Mouse (Mus musculus): ENCODE results near the gene Tenm2.

The Tenm2 gene

DNA sequence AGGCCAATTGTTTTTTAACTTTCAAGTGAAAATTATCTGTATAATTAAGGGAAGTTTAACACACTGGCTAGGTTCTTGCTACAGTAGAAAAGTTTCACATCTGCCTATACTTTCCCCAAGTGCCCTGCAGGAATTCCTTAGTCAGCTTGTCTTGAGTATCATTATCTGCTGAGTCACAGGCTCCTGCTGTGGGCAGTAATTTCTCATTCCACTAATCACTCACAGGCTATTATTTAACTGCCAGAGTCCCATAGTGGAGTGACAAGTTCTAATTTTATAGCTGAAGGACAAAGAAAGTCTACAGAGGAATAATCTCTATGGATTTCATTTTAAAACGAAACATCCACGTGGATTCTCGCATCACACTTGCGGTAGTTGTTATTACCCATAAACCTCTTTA, 489.5 kb downstream of the Tenm2 start:
- Histone ChIP-seq H3K27me3 (ENCODE audit: control insufficient read depth, insufficient read depth, low read length, poor library complexity, severe bottlenecking) (no peaks in the 10 kb centered on the region), H3K36me3 (ENCODE audit: control insufficient read depth, insufficient read depth, low read length, poor library complexity, severe bottlenecking) (no peaks in the 10 kb centered on the region)
- DNase-seq (ENCODE audit: low read depth, low spot score): no peak

DNA sequence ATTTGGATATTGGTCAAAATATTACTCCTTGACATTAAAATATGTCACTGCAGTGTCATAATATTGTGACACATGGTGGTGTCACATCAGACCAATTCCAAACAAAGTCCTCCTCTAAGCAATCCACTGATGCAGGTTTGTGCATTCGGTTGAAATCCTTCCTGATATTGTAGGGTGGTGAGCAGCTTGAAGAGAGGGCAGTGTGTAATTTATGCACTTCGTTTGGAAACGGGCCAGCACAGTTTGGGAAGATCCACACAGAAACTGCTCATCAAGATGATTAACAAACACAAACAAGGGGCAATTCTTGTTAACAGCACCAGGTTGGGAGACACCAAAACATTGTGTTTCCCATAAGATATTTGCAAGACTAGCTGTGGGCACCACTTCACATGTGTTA, 508.0 kb downstream of the Tenm2 start:
- Histone ChIP-seq H3K36me3 (ENCODE audit: control insufficient read depth, insufficient read depth, low read length, poor library complexity, severe bottlenecking) (no peaks in the 10 kb centered on the region), H3K27me3 (ENCODE audit: control insufficient read depth, insufficient read depth, low read length, poor library complexity, severe bottlenecking) (no peaks in the 10 kb centered on the region)
- no peak for DNase-seq (ENCODE audit: low read depth, low spot score)

DNA sequence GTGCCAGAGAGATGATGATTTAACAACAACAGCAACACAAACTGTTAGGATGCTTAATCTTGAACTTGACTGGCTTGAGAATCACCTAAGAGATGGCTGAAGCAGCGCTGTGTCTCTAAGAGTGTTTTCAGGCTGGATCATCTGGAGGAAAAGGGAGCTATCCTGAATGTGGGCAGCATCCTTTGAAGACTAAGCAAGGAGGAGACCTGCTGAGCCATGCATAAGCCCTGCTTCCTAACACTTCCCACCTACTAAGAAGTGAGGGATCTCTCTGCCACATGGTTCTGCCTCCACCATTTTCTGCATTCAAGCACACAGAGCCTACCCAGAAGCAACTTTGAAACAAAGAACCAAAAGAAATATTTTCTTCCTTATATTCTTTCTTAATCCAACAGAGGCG, 532.9 kb downstream of the Tenm2 start:
- DNase-seq (ENCODE audit: low read depth, low spot score): no peak
- Histone ChIP-seq H3K27me3 (ENCODE audit: control insufficient read depth, insufficient read depth, low read length, poor library complexity, severe bottlenecking) (no peaks in the 10 kb centered on the region), H3K36me3 (ENCODE audit: control insufficient read depth, insufficient read depth, low read length, poor library complexity, severe bottlenecking) (no peaks in the 10 kb centered on the region)

DNA sequence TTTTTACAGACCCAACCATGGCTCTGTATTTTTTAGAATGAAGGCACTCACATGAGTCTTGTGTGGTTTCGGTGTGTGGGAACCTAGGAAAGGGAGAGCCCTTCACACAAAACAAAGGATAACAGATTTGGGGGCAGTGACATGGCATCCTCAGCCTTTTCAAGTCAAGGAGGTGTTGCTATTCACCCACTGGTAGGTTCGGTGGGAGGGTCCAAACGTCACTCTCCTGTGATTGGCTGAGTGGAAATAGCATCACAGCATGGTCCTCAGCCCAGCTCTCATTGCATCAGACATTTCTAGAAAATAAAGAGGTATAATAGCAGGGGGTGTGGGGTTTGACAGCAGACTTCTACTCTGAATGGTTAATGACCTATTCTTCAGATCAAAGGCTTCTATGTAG, 534.8 kb downstream of the Tenm2 start:
- Histone ChIP-seq H3K27me3 (ENCODE audit: control insufficient read depth, insufficient read depth, low read length, poor library complexity, severe bottlenecking) (no peaks in the 10 kb centered on the region), H3K36me3 (ENCODE audit: control insufficient read depth, insufficient read depth, low read length, poor library complexity, severe bottlenecking) (no peaks in the 10 kb centered on the region)
- DNase-seq (ENCODE audit: low read depth, low spot score): no peak

DNA sequence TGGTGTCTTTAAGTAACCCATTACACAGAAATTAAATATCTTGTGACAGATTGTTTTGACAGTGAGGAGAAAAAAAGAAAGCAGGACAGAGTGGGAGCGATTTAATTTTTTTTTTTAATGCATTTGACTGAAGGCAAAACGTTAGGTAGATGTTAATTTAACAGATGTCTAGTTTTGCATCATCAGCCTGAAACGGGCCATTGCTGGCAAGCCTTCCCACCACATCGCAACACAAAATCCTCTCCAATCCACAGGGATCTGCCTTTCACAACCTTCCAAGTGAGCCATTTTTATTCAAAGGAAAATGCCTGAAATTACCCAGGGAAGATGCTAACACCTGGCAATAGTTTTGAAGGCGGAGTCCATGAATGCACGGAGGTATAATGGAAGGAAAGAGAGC, 535.6 kb downstream of the Tenm2 start:
- H3K36me3 ChIP-seq (ENCODE audit: control insufficient read depth, insufficient read depth, low read length, poor library complexity, severe bottlenecking): no peaks in the 10 kb centered on the region
- DNase-seq (ENCODE audit: low read depth, low spot score): no peak

GRCm38 (mm10) chr11:36698268-36698667, 537.5 kb downstream of the Tenm2 start:
- no peaks in the 10 kb centered on the region for H3K36me3 ChIP-seq (ENCODE audit: control insufficient read depth, insufficient read depth, low read length, poor library complexity, severe bottlenecking)
- no peaks in the 10 kb centered on the region for H3K27me3 ChIP-seq (ENCODE audit: control insufficient read depth, insufficient read depth, low read length, poor library complexity, severe bottlenecking)
- DNase-seq (ENCODE audit: low read depth, low spot score): no peak

More for the DNA sequence above, 535.6 kb downstream of the Tenm2 start:
- H3K27me3 ChIP-seq (ENCODE audit: control insufficient read depth, insufficient read depth, low read length, poor library complexity, severe bottlenecking): no peaks in the 10 kb centered on the region

DNA sequence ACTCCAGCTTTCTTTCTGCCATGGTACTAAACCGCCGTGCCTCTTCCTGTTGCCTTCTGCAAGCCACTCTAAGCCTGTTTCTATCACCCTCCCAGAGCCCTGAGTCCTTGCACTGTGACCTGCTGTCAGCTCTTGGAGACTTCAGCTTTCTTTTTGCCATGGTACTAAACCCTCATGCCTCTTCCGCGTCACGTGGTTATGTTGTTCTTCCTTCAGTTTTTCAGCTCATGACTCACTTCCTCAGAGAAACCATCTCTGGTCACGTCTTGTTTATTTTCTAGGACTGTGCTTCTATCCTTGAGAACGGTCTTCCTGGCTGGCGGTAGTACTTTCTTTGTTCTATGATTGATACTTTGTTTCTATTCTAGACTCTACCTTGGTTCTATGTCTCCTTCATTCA, 537.9 kb downstream of the Tenm2 start:
- Histone ChIP-seq H3K36me3 (ENCODE audit: control insufficient read depth, insufficient read depth, low read length, poor library complexity, severe bottlenecking) (no peaks in the 10 kb centered on the region), H3K27me3 (ENCODE audit: control insufficient read depth, insufficient read depth, low read length, poor library complexity, severe bottlenecking) (no peaks in the 10 kb centered on the region)
- no peak for DNase-seq (ENCODE audit: low read depth, low spot score)

- no peaks in the 10 kb centered on the region for H3K36me3 ChIP-seq (ENCODE audit: control insufficient read depth, insufficient read depth, low read length, poor library complexity, severe bottlenecking)
- H3K27me3 ChIP-seq (ENCODE audit: control insufficient read depth, insufficient read depth, low read length, poor library complexity, severe bottlenecking): no peaks in the 10 kb centered on the region
- no peak for DNase-seq (ENCODE audit: low read depth, low spot score)
Observed at GRCm38 (mm10) chr11:36697021-36697639, 538.6 kb downstream of the Tenm2 start.

GRCm38 (mm10) chr11:36694810-36695209, 541.0 kb downstream of the Tenm2 start:
- DNase-seq (ENCODE audit: low read depth, low spot score): no peak
- H3K36me3 ChIP-seq (ENCODE audit: control insufficient read depth, insufficient read depth, low read length, poor library complexity, severe bottlenecking): no peaks in the 10 kb centered on the region
- H3K27me3 ChIP-seq (ENCODE audit: control insufficient read depth, insufficient read depth, low read length, poor library complexity, severe bottlenecking): no peaks in the 10 kb centered on the region

DNA sequence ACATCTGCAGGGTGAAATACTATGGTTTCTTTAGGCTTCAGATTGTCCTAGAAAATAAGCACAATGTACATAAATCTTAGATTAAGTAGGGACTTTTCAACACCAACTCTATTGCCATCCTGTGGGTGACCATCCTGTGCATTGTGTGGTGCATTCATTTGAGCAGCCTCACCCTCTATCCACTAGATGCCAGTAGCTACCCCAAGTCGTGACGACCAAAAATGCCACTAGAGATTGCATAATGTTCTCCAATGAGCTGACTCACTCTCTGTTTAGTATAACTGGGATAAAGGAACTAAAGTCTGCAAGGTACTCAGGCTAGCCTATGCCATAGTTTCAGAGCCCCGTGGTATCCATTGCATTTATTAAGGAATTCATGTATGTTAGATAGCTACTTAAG, 543.1 kb downstream of the Tenm2 start:
- no peak for DNase-seq (ENCODE audit: low read depth, low spot score)
- H3K36me3 ChIP-seq (ENCODE audit: control insufficient read depth, insufficient read depth, low read length, poor library complexity, severe bottlenecking): no peaks in the 10 kb centered on the region
- no peaks in the 10 kb centered on the region for H3K27me3 ChIP-seq (ENCODE audit: control insufficient read depth, insufficient read depth, low read length, poor library complexity, severe bottlenecking)

GRCm38 (mm10) chr11:36690826-36691225, 544.9 kb downstream of the Tenm2 start:
- DNase-seq (ENCODE audit: low read depth, low spot score): no peak
- Histone ChIP-seq H3K27me3 (ENCODE audit: control insufficient read depth, insufficient read depth, low read length, poor library complexity, severe bottlenecking) (no peaks in the 10 kb centered on the region), H3K36me3 (ENCODE audit: control insufficient read depth, insufficient read depth, low read length, poor library complexity, severe bottlenecking) (no peaks in the 10 kb centered on the region)

DNA sequence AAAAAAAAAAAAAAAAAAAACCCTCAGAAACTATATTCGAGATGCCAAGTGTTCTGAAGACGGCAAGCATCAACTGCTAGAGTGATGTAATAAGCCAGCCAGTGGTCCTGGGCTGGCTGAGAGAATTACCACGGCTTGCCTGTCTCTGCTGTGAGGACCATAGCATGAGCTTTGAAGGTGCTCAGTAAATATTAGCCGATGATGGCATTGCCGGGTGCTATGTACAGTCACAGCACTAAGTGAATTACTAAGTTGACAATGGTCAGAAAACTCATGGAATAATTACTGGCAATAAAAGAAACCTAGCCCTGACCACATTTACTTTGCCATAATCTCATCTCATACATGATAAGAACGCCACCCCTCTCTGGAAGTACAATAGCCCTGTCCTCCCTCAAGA, 549.5 kb downstream of the Tenm2 start:
- H3K36me3 ChIP-seq (ENCODE audit: control insufficient read depth, insufficient read depth, low read length, poor library complexity, severe bottlenecking): no peaks in the 10 kb centered on the region
- no peaks in the 10 kb centered on the region for H3K27me3 ChIP-seq (ENCODE audit: control insufficient read depth, insufficient read depth, low read length, poor library complexity, severe bottlenecking)
- no peak for DNase-seq (ENCODE audit: low read depth, low spot score)

GRCm38 (mm10) chr11:36679361-36679760, 556.4 kb downstream of the Tenm2 start:
- H3K27me3 ChIP-seq (ENCODE audit: control insufficient read depth, insufficient read depth, low read length, poor library complexity, severe bottlenecking): no peaks in the 10 kb centered on the region
- no peaks in the 10 kb centered on the region for H3K36me3 ChIP-seq (ENCODE audit: control insufficient read depth, insufficient read depth, low read length, poor library complexity, severe bottlenecking)
- DNase-seq (ENCODE audit: low read depth, low spot score): no peak

DNA sequence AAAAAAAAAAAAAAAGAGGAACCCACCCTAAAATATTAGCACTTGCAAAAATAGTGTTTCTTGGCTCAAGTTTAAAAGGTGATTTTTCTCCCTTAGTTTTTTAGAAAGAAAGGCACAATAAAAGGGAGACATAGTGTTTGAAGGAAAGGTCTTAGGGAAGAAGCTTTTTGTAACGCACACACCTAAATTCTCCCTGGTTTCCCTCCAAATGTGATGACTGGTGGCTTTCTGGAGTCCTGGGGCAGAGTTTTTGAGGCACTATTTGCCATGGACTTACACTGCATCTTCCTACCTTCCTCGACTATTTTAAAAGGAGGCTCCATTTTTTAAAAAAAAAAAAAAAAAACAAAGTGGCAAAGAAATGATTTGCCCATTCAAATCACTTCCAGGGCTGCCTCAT, 557.2 kb downstream of the Tenm2 start:
- DNase-seq (ENCODE audit: low read depth, low spot score): no peak
- Histone ChIP-seq H3K36me3 (ENCODE audit: control insufficient read depth, insufficient read depth, low read length, poor library complexity, severe bottlenecking) (no peaks in the 10 kb centered on the region), H3K27me3 (ENCODE audit: control insufficient read depth, insufficient read depth, low read length, poor library complexity, severe bottlenecking) (no peaks in the 10 kb centered on the region)

DNA sequence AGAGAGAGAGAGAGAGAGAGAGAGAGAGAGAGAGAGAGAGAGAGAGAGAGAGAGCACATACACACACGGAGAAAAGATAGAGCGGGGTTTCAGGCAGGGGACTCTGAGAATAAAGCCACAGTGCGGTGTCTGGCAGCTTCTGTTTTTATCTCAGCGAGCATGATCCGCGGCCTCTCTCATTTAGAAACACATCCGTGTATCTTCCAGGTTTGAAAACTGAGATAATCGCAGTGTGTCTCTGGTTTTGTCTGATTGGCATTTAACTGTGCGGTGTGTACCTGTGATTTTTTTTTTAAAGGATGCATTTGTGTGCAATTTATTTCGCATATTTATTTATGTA, 557.7 kb downstream of the Tenm2 start:
- H3K27me3 ChIP-seq (ENCODE audit: control insufficient read depth, insufficient read depth, low read length, poor library complexity, severe bottlenecking): no peaks in the 10 kb centered on the region
- DNase-seq (ENCODE audit: low read depth, low spot score): no peak

DNA sequence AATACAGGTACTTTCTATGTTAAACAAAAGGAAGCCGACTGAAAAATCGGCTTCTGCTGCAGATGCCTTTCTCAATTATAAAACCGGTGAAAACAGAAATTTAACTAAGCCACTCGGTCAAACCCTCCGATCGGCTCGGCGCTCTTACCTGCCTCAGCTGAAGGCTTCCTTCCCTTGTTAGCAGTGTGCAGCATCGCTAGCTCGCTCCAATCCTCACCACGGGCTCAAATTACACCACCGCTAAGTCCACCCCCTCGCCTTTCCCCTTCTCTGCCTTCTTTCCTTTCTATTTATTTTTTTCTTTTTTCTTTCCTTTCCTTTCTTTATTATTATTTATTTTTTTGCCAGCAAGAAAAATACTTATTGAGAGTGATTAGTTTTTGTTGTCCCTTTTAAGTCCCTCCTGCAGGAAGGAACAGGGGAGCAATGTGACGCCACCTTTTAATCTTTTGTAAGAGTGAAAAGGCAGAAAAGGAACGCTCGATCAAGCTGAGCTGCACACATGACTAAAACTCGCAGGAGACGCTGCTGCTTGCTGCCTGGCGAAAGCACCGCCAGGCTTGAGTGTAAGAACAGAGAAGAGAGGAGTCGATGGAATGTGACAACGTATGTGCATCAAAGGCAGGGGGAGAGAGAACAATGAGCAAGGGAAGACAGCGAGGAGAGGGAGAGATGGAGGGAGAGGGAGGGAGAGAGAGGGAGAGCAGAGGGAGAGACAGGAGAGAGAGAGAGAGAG, 558.3 kb downstream of the Tenm2 start:
- DNase-seq (ENCODE audit: low read depth, low spot score): no peak
- no peaks in the 10 kb centered on the region for H3K27me3 ChIP-seq (ENCODE audit: control insufficient read depth, insufficient read depth, low read length, poor library complexity, severe bottlenecking)
- H3K36me3 ChIP-seq (ENCODE audit: control insufficient read depth, insufficient read depth, low read length, poor library complexity, severe bottlenecking): no peaks in the 10 kb centered on the region

More for the DNA sequence above, 557.7 kb downstream of the Tenm2 start:
- no peaks in the 10 kb centered on the region for H3K36me3 ChIP-seq (ENCODE audit: control insufficient read depth, insufficient read depth, low read length, poor library complexity, severe bottlenecking)
